Mouse (Mus musculus): ENCODE results near the gene Parm1. TPM values are rescaled to one million over a fixed set of nuclear protein-coding genes. Genes with fewer than 3 reads are reported as not detected.

The Parm1 gene
- total RNA-seq, 2 experiments from 2014 or later, result 13.1 to 19.9 TPM

DNA sequence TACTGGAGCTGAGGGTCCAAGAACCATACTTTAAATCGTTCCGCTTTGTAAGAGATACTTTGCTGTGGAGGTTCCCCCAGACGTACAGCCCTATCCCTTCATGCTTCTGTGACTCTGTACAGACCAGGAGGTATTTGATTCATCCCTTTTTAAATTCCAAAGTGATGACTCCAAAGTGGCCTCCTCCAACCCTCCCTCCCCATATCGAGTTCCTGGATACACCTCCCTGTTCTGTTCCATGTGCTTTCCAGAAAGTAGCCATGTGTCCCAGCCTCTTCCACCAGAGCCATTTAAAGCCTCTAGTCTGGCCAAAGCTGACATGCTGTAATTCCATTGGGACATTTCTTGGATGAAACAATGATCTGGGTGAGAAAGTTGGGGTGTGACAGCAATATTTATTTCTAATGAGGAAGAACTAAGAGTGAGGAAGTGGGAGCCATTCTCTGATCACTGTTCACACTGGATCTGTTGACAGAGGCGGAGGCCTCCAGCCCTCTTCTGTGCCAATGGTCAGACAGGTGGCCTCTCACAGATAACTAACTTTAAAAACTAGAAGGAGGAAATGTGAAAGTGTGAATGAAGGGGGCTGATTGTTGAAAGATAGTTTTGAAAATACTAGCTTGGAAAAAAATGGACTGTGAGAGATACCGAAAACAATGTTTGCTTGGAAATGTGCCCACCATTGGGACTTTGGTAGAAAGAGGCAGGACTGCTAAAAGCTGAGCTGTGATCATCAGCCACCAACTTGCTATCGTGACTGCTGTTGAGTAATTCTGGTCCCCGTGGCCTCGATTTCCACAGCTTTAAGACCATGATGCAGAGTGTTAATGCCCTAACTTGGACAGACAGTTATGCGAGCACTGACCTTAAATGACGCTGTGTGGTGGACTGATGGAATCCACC, 100.2 kb downstream of the Parm1 start:
- TF ChIP-seq CTCF (IDR thresholded peaks at IDR 0.05), result no peak
- intact Hi-C loops (cut with DNase I), result no loop called here
- no peak overlapping the region for H3K27ac ChIP-seq
- H3K4me3 ChIP-seq, result no peak overlapping the region
- DNase-seq, result no peak

DNA sequence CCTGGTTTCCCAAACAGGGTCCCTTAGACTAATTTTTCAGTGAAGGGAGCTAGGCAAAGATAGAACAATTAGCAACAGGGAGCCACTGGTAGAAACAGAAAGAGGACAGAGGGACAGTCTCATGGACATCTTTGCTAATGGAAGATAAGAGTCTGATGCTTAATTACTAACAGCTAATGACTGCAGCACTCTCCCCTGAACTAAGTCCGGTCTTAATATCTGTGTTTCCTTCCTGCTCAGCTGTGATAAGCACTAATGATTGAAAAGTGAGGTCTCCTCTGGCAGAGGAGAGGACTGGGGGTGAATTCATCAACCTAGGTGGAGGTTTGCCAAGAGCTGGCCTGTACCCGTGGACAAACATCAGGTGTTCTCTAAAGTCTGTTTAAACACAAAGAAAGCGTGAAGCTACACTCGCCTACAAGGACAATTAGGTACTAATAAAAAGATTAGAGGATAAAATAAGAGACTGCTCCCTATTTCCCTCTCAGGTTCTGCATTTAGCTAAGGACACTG, 101.3 kb downstream of the Parm1 start:
- no peak for DNase-seq
- TF ChIP-seq CTCF (IDR thresholded peaks at IDR 0.05), result no peak
- Histone ChIP-seq H3K4me3 (no peak overlapping the region), H3K27ac (no peak overlapping the region)
- intact Hi-C loops (cut with DNase I), result no loop called here

DNA sequence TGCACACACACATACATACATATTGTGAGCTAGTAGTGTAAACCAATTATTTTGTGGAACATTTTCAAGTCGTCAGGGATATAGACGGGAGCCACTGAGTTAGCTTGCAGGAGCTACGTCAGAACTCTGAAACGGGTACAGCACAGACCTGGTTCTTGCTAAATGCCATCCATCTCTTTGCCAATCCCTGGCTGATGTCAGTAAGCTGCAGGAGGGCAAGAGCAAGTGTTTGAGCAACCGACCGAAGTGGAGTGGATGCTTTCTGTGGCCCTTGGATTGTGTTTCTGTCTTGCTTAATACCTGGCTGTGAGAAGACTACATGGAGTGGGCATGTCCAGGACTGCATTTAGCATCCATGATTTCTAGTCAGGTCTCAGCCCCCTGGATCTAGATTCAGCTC, 103.8 kb downstream of the Parm1 start:
- Histone ChIP-seq H3K27ac (peak overlapping the region; percentile 48; the same call in 1 of the 2 replicates), H3K4me3 (no peak overlapping the region)
- intact Hi-C loops (cut with DNase I), result loop anchor here (5.0 kb wide), 1 partner anchor 104 kb away; the partner anchor contains the start of gene Parm1
- DNase-seq, result peak; percentile 25
- no peak for TF ChIP-seq CTCF (IDR thresholded peaks at IDR 0.05)

DNA sequence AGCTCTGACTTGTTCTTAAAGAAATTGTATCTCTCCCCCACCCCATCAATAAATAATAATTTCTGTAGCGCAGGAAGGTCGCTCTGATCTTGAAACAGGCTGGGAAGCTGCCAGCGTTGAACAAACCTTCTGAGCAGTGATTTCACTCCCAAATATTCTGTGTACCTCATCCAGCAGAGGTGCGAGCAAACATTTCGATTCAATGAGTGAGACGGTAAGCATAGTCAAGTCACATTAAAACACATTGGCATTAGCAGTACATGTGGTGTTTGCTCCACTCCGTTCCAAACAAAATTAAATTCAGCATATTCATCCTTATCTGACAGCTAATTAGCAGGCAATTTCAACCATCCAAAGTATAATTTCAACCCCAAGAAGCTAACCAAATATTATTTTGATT, 109.4 kb downstream of the Parm1 start:
- intact Hi-C loops (cut with DNase I), result no loop called here
- Histone ChIP-seq H3K27ac (no peak overlapping the region), H3K4me3 (no peak overlapping the region)
- DNase-seq, result no peak
- no peak for TF ChIP-seq CTCF (IDR thresholded peaks at IDR 0.05)

DNA sequence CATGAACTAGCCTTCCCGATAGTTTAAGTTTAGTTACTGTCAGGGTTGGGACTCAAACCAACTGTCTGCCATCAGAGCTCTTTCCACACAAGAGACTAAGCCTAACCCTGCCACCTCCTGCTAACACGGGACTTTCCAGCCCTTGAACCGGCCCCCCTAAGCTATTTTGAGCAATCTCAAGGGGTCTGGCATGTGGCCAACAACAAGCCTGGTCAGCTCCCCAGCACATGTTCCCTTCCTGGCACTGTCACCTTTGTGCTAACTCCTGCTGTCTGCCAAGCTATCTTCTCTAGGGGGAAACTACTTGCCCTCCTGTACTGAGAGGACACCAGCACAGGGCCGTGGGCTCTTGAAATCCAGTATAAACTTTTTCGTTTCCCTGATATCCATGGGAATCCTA, 112.1 kb downstream of the Parm1 start:
- Histone ChIP-seq H3K4me3 (no peak overlapping the region), H3K27ac (no peak overlapping the region)
- peak; percentile 59 for DNase-seq
- intact Hi-C loops (cut with DNase I), result no loop called here
- TF ChIP-seq CTCF (IDR thresholded peaks at IDR 0.05), result no peak

DNA sequence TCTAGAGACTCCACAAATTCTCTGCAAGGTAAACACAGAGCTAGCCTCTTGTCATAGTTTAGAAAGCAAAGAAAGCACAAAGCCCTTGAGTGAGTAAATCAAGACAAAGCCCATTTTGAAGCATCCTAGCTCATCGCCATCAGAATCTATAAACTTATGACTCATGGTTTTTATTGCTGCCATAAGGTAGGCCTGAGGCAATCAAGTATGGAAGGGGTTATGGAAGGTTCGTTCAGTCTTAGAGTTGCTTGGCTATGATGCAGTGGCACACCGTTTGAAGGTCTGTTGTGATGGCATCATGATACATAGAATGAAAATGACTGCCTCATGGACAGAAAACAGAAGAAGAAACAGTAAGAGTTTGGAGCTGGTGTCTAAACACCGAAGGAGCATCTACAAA, 133.9 kb downstream of the Parm1 start:
- intact Hi-C loops (cut with DNase I), result no loop called here
- no peak for TF ChIP-seq CTCF (IDR thresholded peaks at IDR 0.05)
- DNase-seq, result no peak
- H3K27ac ChIP-seq, result no peak overlapping the region
- H3K4me3 ChIP-seq, result no peak overlapping the region

DNA sequence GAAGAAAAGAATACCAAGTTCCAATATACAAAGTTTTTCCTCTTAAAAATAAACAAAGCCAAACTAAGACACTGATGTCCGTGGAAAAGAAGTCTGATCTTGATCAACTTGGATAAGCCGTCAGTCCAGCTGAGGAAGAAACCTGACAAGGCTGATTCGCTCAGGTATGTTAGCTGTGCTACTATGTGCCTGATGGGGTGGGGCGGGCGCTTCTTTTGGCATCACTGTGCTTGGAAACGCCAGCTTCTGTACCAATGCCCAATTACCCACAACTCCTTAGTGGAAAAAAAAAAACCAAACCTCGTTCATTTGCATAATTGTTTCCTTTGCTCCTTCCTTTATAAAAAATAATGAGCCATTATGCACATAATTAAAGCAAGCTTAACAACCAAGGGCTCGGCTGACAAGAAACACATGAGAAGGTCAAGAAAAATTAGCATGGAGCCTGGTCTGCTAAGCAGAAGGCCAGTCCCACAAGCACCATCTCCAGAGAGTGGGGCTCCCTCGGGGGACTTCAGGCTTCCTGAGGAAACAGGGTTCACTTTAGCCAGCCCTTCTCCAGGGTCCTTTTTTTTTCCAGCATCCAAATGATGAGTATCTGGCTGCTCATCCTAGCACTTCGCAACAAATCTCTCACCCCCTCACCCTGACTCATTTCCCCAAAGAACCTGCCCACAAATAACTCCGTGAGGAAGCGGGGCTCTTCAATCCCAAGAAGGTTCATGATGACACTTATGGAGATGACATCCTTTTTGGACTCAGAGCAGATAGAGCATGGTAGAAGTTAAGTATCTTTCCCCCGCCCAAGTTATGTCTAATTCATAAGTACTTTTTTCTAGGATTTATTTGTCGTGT, 135.9 kb downstream of the Parm1 start:
- no peak for TF ChIP-seq CTCF (IDR thresholded peaks at IDR 0.05)
- intact Hi-C loops (cut with DNase I), result no loop called here

DNA sequence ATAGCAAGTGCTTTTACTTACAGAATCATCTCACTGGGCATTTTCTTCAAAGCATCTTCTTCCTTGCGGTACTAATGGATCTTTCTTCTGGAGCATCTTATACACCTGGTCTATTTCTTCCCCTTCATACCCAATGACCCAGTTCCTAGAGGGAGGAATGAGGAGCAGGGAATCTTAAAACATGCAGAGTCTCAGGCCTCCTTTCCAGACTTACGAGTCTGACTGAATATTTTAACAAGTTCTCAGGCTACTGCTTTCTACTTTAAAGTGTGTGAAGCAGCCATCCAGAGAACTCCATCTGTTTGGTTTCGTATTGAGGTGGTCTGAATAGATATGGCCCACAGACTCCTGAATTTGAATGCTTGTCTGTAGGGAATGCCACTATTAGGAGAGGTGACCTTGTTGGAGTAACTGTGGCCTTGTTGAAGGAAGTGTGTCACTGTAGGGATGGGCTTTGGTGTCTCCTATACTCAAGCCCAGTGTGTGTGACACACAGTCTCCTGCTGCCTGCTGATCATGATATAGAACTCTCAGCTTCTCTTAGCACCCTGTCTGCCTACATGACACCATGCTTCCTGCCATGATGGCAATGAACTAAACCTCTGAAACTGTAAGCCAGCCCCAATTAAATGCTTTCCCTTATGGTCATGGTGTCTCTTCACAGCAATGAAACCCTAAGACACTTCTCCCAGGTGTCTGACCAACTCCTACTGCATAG, 137.1 kb downstream of the Parm1 start:
- Histone ChIP-seq H3K4me3 (no peak overlapping the region), H3K27ac (no peak overlapping the region)
- no peak for DNase-seq
- no peak for TF ChIP-seq CTCF (IDR thresholded peaks at IDR 0.05)
- intact Hi-C loops (cut with DNase I), result no loop called here

More for the DNA sequence above, 135.9 kb downstream of the Parm1 start:
- no peak overlapping the region for H3K27ac ChIP-seq
- no peak overlapping the region for H3K4me3 ChIP-seq
- no peak for DNase-seq

DNA sequence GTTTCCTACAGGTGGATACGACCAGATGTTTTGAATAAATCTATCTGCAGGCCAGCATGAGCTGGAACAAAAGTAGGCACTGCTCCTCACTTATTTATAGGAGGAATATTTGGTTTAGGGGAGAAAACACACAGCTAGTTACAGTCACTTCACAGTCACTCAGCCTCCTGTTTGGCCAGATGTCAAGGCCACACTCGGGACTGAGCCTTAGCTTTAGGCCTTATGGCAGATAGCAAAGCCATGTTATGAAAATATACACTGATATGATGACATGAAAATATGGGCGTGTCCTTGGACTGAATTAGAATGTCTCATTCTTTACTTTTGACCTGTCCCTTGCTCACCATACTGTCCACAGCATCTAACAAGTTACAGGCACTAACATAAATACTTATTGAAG, 137.8 kb downstream of the Parm1 start:
- no peak for DNase-seq
- H3K4me3 ChIP-seq, result no peak overlapping the region
- TF ChIP-seq CTCF (IDR thresholded peaks at IDR 0.05), result no peak
- intact Hi-C loops (cut with DNase I), result no loop called here
- no peak overlapping the region for H3K27ac ChIP-seq

DNA sequence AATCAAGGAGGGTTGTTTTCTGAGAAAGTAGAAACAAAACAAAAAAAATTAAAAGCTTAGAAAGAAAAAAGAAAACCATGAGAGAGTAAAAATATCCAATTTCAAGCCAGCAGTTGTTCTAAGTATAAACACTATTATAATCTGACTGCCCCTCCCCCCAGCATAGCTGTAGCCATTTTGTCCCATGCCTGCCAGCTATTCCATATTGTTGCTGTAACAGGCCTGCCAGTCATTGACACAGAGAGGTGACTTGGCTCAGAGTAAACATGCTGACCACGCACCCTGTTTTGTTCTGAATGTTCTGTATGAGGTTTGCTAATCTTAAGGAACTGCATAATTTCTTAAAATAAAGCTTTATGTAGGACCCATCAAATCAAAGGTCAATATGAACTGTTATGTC, 145.3 kb downstream of the Parm1 start:
- Histone ChIP-seq H3K4me3 (no peak overlapping the region), H3K27ac (no peak overlapping the region)
- no peak for DNase-seq
- TF ChIP-seq CTCF (IDR thresholded peaks at IDR 0.05), result no peak
- intact Hi-C loops (cut with DNase I), result no loop called here

DNA sequence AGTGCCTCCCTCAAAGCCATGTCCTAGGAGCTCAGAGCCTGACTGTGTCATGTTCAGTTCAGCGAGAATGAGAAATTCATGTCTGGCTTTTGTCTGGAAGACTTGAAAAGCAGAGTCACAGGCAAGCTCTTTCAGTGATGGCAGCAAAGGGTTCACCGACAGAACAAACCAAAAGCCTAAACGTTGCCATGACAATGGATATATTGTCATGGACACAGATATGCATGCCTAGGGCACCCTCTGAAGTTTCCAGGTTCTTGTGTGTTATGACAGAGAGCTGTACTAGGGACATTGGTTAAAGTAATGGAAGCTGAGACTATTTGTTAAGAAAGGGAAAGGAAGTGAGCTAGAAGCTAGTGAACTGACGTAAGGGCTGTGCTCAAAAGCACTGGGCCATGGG, 149.7 kb downstream of the Parm1 start:
- intact Hi-C loops (cut with DNase I), result no loop called here
- Histone ChIP-seq H3K27ac (no peak overlapping the region), H3K4me3 (no peak overlapping the region)
- DNase-seq, result no peak
- no peak for TF ChIP-seq CTCF (IDR thresholded peaks at IDR 0.05)

DNA sequence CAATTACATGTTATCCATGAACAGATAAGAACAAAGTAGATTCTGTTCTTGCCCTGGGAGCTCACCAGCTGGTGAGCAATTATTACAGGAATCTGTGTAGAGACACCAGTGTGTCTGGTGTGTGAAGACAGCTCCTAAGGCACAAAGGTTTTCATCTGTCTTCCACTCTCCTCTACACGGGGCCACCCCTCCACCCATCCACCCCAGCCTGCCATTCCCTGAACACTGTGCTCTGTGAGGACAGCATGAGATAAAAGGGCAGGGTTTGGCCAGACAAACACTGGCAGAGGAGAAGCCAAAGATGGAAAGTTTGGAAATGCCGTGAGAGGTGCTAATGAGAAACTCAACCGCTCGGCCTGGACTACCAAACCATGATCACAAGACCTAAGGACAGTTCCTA, 151.8 kb downstream of the Parm1 start:
- DNase-seq, result no peak
- TF ChIP-seq CTCF (IDR thresholded peaks at IDR 0.05), result no peak
- H3K4me3 ChIP-seq, result no peak overlapping the region
- H3K27ac ChIP-seq, result no peak overlapping the region
- intact Hi-C loops (cut with DNase I), result no loop called here

Other genes with a start within 250 kb of the Parm1 start
- under 1 TPM; 0.15 to 0.67 TPM for gene Btc, start 114.6 kb upstream of the Parm1 start, total RNA-seq (2021)

Measured in gastrocnemius, adult 2 months (tissue).